Mouse (Mus musculus) inflammation-experienced regulatory T-cells, adult 6 months (primary cell): ENCODE results near the gene Kynu. TPM values are rescaled to one million over a fixed set of nuclear protein-coding genes. Genes with fewer than 3 reads are reported as not detected.

Experiments used
- ATAC-seq: one replicate; pipeline ENCODE4 v1.8.0; 2017
- polyA plus RNA-seq, 3 experiments: library from polyadenylated mRNA; unstranded; fragments of 100-300 nt; shearing (Covaris generic); gene quantifications; one replicate each; pipeline ENCODE4 v1.2.1; 2017

Gene Kynu
- polyA plus RNA-seq, result 1 to 10 TPM; 1.2 to 1.5 (median 1.4) TPM

GRCm38 (mm10) chr2:43555062-43555888 lies at the start of gene Kynu:
Kynu (plus strand) TSS chr2:43555329.
- ATAC-seq, result no peak

DNA sequence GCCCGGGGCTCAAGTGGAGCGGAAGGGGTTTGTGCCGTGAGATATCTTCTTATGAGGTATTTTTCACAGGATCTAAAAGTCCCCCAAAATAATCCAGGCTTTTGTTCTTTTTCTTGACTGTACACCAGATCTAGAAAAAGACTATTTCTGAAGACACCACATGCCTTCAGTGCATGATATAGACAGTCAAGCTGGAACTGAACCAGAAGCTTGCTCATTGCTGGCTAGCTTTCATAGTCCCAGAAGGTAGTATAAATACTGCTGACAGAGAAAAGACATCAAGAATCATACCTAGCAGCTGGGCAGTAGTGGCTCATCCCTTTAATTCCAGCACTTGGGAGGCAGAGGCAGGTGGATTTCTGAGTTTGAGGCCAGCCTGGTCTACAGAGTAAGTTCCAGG lies 48.9 kb upstream of the Kynu start:
- no peak for ATAC-seq

GRCm38 (mm10) chr2:43513852-43514251 lies 41.3 kb upstream of the Kynu start:
- ATAC-seq, result no peak

GRCm38 (mm10) chr2:43534417-43534816 lies 20.7 kb upstream of the Kynu start:
- no peak for ATAC-seq

- ATAC-seq, result no peak
These were observed 12.5 kb upstream of the Kynu start for GRCm38 (mm10) chr2:43542615-43543014.

DNA sequence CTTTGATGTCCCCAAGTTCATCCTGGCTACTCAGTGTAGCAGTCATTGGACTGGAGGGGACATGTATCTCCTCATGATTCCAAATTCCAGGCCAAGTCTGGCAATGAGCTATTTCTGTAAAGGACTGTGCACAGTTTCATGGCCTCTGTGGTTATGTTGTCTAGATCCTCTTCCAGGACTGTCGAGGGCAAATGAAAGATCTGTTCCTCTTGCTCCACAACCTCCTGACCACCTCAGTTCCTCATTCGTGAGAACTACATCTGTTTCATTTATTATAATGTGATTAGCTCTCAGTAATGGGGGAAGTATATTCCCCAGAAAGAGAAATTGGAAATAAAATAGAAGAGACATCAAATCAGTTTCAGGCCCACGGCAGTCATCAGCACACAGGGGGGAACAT lies 9.5 kb upstream of the Kynu start:
- ATAC-seq, result no peak

DNA sequence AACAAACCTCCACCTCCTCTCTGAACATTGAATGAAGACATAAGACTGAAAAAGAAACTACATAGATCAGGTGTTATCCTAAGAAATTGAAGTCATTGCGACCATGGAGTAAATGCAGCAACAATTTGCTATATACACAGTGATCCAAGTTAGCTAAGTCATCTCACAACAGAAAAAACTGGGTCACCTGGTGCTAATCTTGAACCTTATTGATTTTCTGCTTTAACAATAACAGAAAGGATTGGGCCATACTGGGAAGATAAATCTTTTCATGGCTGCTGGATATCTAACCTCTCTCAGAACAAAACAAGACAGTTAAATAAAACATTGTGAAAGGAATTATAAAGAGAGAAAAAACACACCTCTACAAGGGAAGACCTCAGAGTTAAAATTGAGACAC lies 8.7 kb upstream of the Kynu start:
- no peak for ATAC-seq

- no peak for ATAC-seq
These were observed 913 bp upstream of the Kynu start for GRCm38 (mm10) chr2:43554216-43554615.

DNA sequence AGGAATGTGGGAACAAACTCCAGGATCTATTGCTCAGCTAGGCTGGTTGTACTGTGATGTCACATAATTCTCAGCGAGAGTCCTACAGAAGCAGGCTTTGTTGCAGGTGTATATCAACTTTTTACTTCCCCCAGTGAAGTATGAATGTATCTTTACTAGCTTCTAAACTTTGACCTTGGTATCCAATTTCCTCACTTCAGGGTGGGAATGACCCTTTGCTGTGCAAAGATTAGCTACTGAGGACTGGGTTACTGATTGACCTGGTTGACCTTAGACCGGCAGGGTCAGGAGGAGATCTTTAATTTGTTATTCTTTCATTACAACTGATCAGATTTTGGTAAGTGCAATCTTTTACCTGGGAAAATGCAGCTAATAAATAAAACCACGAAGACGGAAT lies 758 bp downstream of the Kynu start:
- no peak for ATAC-seq

DNA sequence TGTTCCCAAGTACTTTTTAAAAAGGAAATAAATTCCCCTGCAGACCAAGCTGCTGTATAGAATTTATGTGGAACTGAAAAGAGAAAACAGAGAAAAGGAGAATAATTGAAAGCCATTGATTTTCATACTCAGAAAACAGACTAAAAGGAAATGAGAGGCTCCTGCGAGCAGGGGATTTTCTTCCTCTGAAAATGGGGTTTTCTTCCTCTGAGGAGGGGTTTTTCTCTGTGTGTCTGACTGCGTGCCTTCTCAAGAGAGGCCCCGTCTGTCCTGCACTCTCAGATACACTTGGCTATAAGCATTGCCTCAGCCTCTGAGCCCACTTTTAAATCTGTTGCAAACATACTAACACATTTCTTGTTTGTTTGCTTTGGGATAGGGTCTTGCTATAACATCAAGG lies 1.9 kb downstream of the Kynu start:
- no peak for ATAC-seq

DNA sequence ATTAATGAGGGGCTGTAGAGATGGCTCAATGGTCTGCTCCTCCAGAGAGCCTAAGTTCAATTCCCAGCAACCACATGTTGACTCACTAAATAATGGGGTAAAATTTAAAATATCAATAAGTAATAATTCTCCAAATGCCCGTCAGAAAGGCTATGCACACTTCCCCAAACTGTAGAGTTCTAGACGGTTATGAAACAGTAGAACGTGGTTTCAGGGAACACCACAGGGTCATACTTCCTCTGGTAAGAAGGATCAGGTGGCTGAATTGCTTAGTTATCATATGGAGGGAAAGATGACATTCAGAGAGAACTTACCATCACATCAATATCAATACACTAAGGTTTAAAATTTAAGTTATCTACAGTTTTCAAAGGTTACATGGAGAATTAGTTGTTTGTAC lies 6.1 kb downstream of the Kynu start:
- no peak for ATAC-seq

- no peak for ATAC-seq
These were observed 7.7 kb downstream of the Kynu start for GRCm38 (mm10) chr2:43562779-43563178.

DNA sequence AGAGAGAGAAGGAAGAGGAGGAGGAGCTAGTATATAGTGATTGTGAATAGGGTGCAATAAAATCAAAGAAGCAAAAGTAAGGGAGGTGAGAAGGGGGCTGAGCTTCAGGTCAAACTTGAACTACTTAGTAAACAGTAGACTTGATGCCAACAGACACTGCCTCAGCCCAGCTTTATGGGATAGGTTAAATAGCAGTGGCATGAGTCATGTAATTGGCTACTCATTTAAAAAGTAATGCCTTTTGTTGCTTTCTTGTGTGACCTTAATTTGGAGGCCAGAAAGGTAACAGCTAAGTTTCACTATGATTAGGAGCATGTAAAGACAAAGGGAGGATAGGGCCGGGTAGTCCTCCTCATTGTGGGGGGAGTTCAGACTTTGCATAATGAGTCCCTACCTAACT lies 13.3 kb downstream of the Kynu start:
- no peak for ATAC-seq

DNA sequence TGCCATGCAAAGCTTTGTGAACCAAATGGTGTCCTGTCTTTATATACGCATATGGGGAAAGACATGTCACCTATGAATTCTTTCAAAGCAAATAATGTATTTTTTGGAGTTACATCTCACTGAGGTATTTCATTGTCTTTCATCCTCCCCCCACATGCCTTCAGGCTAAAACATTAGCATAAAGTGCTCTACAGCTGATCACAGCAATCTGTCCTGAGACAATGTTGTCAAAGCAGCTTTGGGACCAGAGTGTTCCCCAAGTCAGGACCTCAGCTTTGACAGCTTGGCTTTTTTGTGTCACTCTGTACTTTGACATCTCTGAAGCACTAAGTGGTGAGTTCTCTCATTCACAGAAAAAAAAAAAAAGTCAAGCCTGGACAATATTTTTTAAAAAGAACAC lies 18.4 kb downstream of the Kynu start:
- no peak for ATAC-seq

GRCm38 (mm10) chr2:43583243-43583812 lies 28.2 kb downstream of the Kynu start:
- no peak for ATAC-seq

- no peak for ATAC-seq
These were observed 30.4 kb downstream of the Kynu start for GRCm38 (mm10) chr2:43585508-43585907.

DNA sequence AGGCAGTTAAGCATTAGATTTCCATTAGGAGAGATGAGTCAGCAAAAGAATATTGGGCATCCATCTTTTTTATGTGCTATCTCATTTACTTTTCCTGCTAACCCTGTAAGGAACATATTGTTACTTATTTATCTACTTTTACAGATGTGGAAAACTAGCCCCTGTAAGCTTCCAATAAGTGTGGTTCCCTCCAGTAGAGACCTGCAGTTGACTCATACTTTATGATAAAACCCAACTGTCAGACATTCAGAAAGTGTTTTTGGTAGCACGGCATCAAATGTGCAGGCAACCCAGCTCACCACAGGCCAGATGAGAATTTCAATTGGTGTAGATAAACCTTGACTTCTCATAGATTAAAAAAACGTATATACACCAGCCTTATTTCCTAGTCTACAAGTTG lies 32.7 kb downstream of the Kynu start:
- ATAC-seq, result no peak

DNA sequence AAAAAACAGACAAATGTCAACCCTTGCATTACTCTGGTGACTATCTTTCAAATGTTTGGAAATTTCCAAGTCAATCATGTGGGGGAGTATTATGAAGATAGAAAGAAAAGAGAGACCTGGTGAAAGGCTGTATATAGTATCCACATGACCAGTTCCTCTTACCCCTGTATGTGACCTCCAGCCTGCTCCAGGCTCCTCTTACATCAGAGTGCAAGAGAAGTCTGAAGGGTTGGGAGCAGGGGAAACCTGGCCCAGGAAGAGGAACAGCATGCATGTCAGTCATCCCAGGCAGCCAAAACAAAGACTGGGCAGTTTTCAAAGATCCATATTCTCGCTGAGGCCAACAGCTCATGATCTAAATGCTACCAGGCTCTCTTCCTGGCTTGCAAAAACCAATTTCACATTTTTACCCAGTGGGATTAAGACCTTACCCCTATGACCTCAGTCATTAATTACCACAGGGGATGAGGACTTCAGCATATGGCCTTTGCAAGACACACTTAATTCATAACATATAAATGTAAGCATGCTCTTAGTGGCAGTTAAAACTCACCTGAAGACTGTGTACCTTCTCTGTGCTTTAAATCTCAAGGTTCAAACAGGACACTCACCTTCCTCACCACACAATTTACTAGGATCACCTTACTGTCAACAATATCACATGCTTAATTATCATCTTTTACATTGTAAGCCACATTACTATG lies 37.0 kb downstream of the Kynu start:
- no peak for ATAC-seq

- no peak for ATAC-seq
These were observed 58.4 kb downstream of the Kynu start for GRCm38 (mm10) chr2:43613571-43613970.

DNA sequence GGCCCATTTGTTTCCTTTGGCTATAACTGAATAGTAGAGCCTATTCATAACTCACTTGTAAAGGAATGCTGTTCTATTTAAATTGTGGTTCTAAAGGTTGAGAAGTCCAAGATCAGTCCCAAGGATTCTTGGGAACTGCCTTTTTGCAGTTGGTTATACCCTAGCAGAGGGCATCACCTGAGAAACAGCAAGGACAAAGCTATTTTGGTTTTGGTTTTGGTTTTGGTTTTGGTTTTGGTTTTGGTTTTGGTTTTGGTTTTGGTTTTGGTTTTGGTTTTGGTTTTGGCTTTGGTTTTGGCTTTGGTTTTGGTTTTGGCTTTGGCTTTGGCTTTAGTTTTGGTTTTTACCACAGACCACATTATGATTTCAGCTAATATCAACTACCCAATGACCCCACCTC lies 66.0 kb downstream of the Kynu start:
- no peak for ATAC-seq

DNA sequence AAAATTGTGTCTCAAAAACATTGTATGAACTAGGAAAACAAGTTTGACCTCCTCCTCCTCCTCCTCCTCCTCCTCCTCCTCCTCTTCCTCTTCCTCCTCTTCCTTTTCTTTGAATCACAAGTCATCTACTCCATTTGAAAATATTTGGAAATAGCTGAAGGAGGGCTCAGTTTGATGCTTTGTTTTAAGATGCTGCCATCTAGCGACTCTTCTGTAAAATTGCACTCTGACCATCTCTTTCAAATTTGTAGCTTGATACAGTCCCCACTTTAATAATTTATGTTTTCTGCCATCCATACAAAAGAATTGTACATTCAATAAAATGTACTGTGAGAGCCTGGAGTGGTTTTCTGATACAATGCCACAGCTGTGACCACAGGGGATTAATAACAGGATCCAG lies 67.7 kb downstream of the Kynu start:
- ATAC-seq, result peak; percentile 48

DNA sequence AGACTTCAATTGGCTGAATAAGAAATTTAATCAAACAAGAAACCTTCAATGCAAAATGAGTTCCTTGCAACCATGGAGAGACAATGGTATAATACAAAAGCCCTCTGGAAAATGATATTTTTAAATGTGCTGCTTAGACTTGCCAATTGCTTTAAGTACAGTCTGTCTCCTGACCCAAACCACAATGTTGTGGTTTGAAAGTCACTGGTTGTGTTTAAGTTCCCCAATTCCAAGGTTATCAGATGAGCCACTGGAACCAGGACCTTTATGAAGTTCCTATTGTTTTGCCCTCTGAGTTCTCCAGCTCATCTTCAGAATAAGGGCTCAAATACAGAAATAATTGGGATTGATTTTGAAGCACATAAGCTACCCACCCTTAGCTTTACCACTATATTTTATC lies 76.7 kb downstream of the Kynu start:
- no peak for ATAC-seq

DNA sequence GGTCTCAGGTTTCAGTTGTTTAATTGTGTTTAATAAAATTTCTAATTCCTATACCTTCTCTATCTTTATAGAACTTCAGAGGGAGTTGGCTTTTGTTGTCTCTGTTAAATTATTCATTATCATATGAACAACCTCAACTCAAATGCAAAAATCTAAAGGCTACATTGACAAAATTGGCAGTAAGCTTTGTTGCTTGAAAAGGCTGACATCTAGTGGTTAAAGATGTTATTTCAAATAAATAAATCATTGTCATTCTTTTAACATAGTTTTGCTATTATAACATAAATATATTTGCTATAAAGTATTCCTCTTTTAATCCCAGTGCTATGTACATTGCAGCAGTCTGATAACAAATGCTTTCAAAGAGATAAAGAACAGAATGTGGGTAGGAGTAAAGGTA lies 81.4 kb downstream of the Kynu start:
- no peak for ATAC-seq

GRCm38 (mm10) chr2:43646962-43647361 lies 91.8 kb downstream of the Kynu start:
- no peak for ATAC-seq
